Mouse (Mus musculus) heart, embryonic 14.5 days (tissue): ENCODE results near the gene Aldh8a1. TPM values are rescaled to one million over a fixed set of nuclear protein-coding genes. Genes with fewer than 3 reads are reported as not detected.

Experiments used
- ATAC-seq: fragments of 200-750 bp; cut with Nextera tagmentation; 2 replicates; pipeline ENCODE4 v1.8.0; 2017; ENCODE audit warnings: low read depth, moderate TSS enrichment; ENCODE audit not compliant: insufficient number of reproducible peaks, insufficient read depth, low FRiP score
- H3K27ac ChIP-seq, 2 experiments: fragments of 200-500 bp in 1 of 2; fragments of 300-500 bp in 1 of 2; sonication (generic) in 1 of 2; replicated peaks in 1 of 2; 2 replicates each; pipeline ENCODE4 v1.5.1; 2012 to 2014; ENCODE audit warnings: low read depth in 2 of 2, low read length in 2 of 2, control low read depth in 1 of 2, mild to moderate bottlenecking in 1 of 2, mixed read lengths in 1 of 2; ENCODE audit not compliant: control insufficient read depth in 1 of 2, insufficient read depth in 1 of 2
- H3K27me3 ChIP-seq: fragments of 300-500 bp; sonication (generic); 2 replicates; pipeline ENCODE4 v1.6.1; 2014; ENCODE audit warnings: mild to moderate bottlenecking, low read length, control low read depth; ENCODE audit not compliant: control insufficient read depth, insufficient read depth
- H3K36me3 ChIP-seq: fragments of 300-500 bp; sonication (generic); 2 replicates; pipeline ENCODE4 v1.6.1; 2014; ENCODE audit warnings: mild to moderate bottlenecking, control low read depth, low read length, mixed read lengths; ENCODE audit not compliant: control insufficient read depth, insufficient read depth
- H3K4me1 ChIP-seq, 2 experiments: fragments of 200-500 bp in 1 of 2; fragments of 300-500 bp in 1 of 2; sonication (generic) in 1 of 2; 2 replicates each; pipeline ENCODE4 v1.6.1; 2012 to 2014; ENCODE audit warnings: low read length in 2 of 2, control low read depth in 1 of 2, mixed read lengths in 1 of 2; ENCODE audit not compliant: control insufficient read depth in 2 of 2, insufficient read depth in 2 of 2
- H3K4me2 ChIP-seq: fragments of 300-500 bp; sonication (generic); 2 replicates; pipeline ENCODE4 v1.6.1; 2014; ENCODE audit warnings: mild to moderate bottlenecking, low read length
- H3K4me3 ChIP-seq, 2 experiments: fragments of 200-500 bp in 1 of 2; fragments of 300-500 bp in 1 of 2; sonication (generic) in 1 of 2; 2 replicates each; pipeline ENCODE4 v1.5.1; 2012 to 2014; ENCODE audit warnings: low read length in 2 of 2, mild to moderate bottlenecking in 2 of 2, control low read depth in 1 of 2, low read depth in 1 of 2, moderate library complexity in 1 of 2; ENCODE audit not compliant: control insufficient read depth in 1 of 2, insufficient read depth in 1 of 2
- H3K9ac ChIP-seq: fragments of 300-500 bp; sonication (generic); 2 replicates; pipeline ENCODE4 v1.6.1; 2014; ENCODE audit warnings: mild to moderate bottlenecking, low read length
- H3K9me3 ChIP-seq: fragments of 300-500 bp; sonication (generic); 2 replicates; pipeline ENCODE4 v1.6.1; 2016; ENCODE audit warnings: low read length, control low read depth; ENCODE audit not compliant: control insufficient read depth
- WGBS: fragments of 180-500 bp; shearing (Covaris S2); extraction: QIAGEN DNeasy Blood & Tissue Kit; methylation state at CpG from one replicate; pipeline ENCODE4 v1.1.7; 2014; 5-methylcytosine and 5-hydroxymethylcytosine counted together
- polyA plus RNA-seq: library from polyadenylated mRNA; unstranded; fragments of >200 nt; fragmentation: Nextera tagmentation; extraction: Ambion mirVana; gene quantifications from 2 replicates; pipeline ENCODE4 v1.2.1, GENCODE M21; 2014

Aldh8a1 gene
- polyA plus RNA-seq, result not detected in 2 replicates

DNA sequence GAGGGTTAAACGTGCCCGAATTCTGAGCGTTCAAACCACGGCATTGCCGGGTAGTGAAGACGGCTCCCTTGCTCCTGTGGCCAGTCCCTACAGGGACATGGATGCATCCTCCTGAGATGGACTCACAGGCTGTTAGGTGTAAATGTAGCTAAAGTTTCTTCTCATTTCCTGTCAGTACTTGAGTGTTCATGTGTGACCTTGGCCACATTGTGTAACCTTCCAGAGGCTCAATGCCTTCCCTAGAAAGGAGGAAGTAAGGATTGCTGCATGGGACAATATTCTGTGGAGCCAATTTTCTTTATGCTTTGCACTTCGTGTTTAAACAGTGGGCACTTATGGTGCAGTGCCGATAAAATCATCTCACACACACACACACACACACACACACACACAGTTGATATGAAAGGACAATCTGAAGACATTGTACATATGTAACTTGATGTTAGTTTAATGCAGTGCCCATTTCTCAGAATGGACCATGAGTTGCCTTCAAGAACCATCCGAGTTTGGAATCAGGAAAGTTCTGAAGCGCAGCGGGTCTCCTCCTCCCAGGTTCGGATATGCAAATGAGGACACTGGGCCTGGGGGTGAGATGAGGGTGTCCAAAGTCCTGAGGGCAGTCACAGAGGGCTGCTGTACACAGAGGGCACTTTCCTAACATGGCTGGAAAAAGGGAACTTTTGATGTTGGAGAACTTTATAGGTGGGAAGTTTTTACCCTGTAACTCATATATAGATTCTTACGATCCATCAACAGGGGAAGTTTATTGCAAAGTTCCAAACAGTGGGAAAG is at the start of gene Aldh8a1:
Gene Aldh8a1 (plus strand): TSS at position 610 of the 792 bp plus-strand sequence.
- no peaks in the 10 kb centered on the region for H3K9me3 ChIP-seq
- no peaks in the 10 kb centered on the region for H3K36me3 ChIP-seq
- no peak within 1 kb of the TSS for H3K4me3 ChIP-seq
- H3K4me1 ChIP-seq, result no peaks in the 10 kb centered on the region
- H3K4me2 ChIP-seq, result no peak within 1 kb of the TSS
- no peak within 1 kb of the TSS for H3K27ac ChIP-seq
- H3K27me3 ChIP-seq, result no peaks in the 10 kb centered on the region
- 80% methylated on average over 13 of the region's 13 CpGs for WGBS
- ATAC-seq, result no peak
- H3K9ac ChIP-seq, result no peak within 1 kb of the TSS

DNA sequence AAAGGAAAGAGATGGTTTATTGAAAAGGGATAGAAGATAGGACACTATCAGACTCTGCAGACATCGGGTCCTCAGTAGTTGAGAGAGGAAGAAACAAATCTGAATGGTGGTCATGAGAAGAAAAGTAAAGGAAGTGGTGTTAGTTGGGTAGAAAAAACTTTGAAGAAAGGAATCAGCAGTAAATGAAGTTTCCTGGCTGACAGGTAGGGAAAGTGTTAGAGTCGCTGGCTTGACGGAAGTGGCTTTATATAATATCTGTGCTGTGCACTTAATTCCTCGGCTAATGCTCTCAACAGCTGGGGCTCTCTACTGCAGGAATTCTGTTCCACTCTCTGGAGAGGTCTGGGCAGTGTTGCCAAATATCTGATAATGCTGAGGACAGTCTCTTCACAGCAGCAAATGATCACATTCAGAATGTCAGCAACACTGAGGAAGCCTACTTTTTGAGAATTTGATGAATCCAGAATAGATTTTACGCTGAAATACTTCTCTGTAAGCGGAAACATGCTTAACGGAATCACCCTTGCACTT is 49.4 kb upstream of the Aldh8a1 start:
- no peak for ATAC-seq
- H3K27me3 ChIP-seq, result no peaks in the 10 kb centered on the region
- no peak overlapping the region for H3K9ac ChIP-seq
- H3K4me1 ChIP-seq, result peaks cover 0 to 12% of the 10 kb centered on the region in 2 experiments; a peak in 2 of 4 replicates
- H3K4me2 ChIP-seq, result peak overlapping the region; percentile 31
- WGBS, result 36% methylated on average over 7 of the region's 7 CpGs
- H3K27ac ChIP-seq, result peak overlapping the region; percentile 14 to 39; a peak in 2 of 4 replicates
- H3K36me3 ChIP-seq, result peaks cover 8% of the 10 kb centered on the region; the same call in 1 of the 2 replicates
- H3K4me3 ChIP-seq, result no peak overlapping the region
- H3K9me3 ChIP-seq, result no peaks in the 10 kb centered on the region

- no peaks in the 10 kb centered on the region; a peak in 1 of 4 replicates for H3K4me1 ChIP-seq
- no peak overlapping the region for H3K4me2 ChIP-seq
- 0 out of 2 replicates have a peak, but pooled peaks have one; percentile 21 for ATAC-seq
- WGBS, result 54% methylated on average over 7 of the region's 7 CpGs
- H3K9ac ChIP-seq, result no peak overlapping the region
- 0 out of 4 replicates have a peak overlapping the region, but pooled peaks of 1 of the 2 experiments have one; percentile 4 for H3K27ac ChIP-seq
- H3K9me3 ChIP-seq, result peaks cover 6% of the 10 kb centered on the region; the same call in 1 of the 2 replicates
- H3K36me3 ChIP-seq, result peaks cover 23% of the 10 kb centered on the region
- H3K4me3 ChIP-seq, result no peak overlapping the region
- H3K27me3 ChIP-seq, result no peaks in the 10 kb centered on the region
These were observed 42.6 kb upstream of the Aldh8a1 start for GRCm38 (mm10) chr10:21334349-21335105.

- Histone ChIP-seq H3K4me2 (no peak overlapping the region), H3K36me3 (peaks cover 26% of the 10 kb centered on the region), H3K4me3 (no peak overlapping the region), H3K4me1 (no peaks in the 10 kb centered on the region; a peak in 1 of 4 replicates), H3K9ac (no peak overlapping the region), H3K27ac (no peak overlapping the region), H3K27me3 (no peaks in the 10 kb centered on the region), H3K9me3 (peaks cover 6% of the 10 kb centered on the region; the same call in 1 of the 2 replicates)
- no peak for ATAC-seq
- 84% methylated on average over 5 of the region's 5 CpGs for WGBS
These were observed 41.6 kb upstream of the Aldh8a1 start for GRCm38 (mm10) chr10:21335534-21335933.

DNA sequence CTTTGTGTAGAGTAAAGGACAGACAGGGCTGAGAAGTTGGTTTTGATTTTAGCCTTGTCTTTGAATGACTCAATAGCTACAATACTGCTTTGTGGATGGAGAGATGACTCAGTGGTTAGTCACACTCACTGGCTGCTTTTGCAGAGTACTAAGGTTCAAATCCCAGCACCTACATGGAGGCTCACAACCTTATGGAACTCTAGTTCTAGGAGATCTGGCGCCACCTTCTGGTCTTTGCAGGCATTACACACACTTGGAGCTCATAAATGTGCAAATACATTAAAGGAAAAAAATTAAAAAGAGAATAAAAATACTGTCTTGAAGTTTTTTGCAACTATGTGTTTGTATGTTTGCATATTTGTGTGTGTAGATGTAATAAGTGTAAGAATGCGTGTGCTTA is 39.9 kb upstream of the Aldh8a1 start:
- H3K4me1 ChIP-seq, result no peaks in the 10 kb centered on the region; a peak in 1 of 4 replicates
- no peak overlapping the region for H3K9ac ChIP-seq
- H3K9me3 ChIP-seq, result peaks cover 6% of the 10 kb centered on the region; the same call in 1 of the 2 replicates
- H3K4me2 ChIP-seq, result no peak overlapping the region
- H3K27me3 ChIP-seq, result no peaks in the 10 kb centered on the region
- peaks cover 33% of the 10 kb centered on the region for H3K36me3 ChIP-seq
- ATAC-seq, result no peak
- no peak overlapping the region for H3K27ac ChIP-seq
- WGBS, result 66% methylated on average over 2 of the region's 2 CpGs
- H3K4me3 ChIP-seq, result no peak overlapping the region

DNA sequence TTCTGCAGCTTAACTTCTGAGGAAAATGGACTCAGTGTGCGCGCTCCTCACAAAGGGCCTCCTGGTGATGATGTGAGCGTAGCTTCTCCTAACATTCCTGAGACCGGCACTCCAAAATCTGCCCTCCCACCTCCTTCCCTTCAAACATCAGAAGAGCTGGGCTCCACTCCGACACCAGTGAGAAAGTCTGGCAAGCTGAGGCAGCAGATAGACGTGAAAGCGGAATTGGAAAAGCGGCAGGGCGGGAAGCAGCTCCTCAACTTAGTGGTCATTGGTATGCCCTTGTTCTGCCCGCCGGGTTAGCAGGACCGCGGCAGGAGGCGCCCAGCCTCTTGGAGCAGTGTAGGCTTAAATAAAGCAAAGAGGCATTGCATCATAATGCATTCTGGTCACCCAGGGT is 35.4 kb upstream of the Aldh8a1 start:
- Histone ChIP-seq H3K9me3 (peaks cover 6% of the 10 kb centered on the region; the same call in 1 of the 2 replicates), H3K27me3 (no peaks in the 10 kb centered on the region), H3K4me1 (no peaks in the 10 kb centered on the region), H3K4me2 (no peak overlapping the region), H3K36me3 (peaks cover 70% of the 10 kb centered on the region), H3K4me3 (no peak overlapping the region), H3K9ac (no peak overlapping the region), H3K27ac (no peak overlapping the region)
- no peak for ATAC-seq
- 89% methylated on average over 14 of the region's 14 CpGs for WGBS

DNA sequence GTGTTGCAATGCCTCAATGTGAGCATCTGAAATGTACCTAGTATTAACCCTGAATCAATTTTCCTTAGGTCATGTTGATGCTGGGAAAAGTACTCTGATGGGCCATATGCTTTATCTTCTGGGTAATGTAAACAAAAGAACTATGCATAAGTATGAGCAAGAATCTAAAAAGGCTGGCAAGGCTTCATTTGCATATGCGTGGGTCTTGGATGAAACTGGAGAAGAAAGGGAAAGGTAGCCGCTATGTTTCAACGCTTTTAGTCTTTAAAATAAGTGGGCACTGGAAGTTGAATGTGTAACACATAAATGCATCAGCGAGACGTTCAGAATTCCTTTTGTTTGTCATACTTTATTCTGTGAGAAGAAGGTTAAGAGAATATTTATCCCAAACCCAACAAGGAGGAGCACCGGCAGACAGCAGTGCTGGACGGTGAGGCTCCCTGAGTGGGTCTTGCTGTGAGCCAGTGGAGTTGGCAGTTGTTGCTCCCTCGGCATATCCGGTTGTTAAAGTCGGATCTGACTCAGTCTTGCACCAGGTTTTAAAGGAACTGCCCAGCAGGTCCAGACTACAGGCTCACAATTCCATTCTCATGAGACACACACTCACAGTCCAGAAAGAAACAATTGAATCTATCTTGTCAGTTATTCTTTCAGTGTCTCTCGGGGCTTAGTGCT is 34.6 kb upstream of the Aldh8a1 start:
- peaks cover 70% of the 10 kb centered on the region for H3K36me3 ChIP-seq
- no peak overlapping the region for H3K4me3 ChIP-seq
- H3K27me3 ChIP-seq, result no peaks in the 10 kb centered on the region
- no peak for ATAC-seq
- H3K9ac ChIP-seq, result no peak overlapping the region
- no peaks in the 10 kb centered on the region for H3K4me1 ChIP-seq
- no peaks in the 10 kb centered on the region for H3K9me3 ChIP-seq
- H3K27ac ChIP-seq, result no peak overlapping the region
- whole genome bisulfite sequencing, result 93% methylated on average over 11 of the region's 11 CpGs
- H3K4me2 ChIP-seq, result no peak overlapping the region
